Mouse (Mus musculus) liver, postnatal 0 days (tissue): Measurements from ENCODE around the gene Apobec3.

Source experiments
- CTCF ChIP-seq: sonication (generic); IDR thresholded peaks from 2 replicates; pipeline ENCODE4 v1.5.1; 2016; ENCODE audit warnings: antibody characterized with exemption, low read depth
- EP300 ChIP-seq: IDR thresholded peaks from 2 replicates; pipeline ENCODE4 v1.6.1; 2016; ENCODE audit warnings: antibody characterized with exemption, low read depth, mild to moderate bottlenecking

DNA sequence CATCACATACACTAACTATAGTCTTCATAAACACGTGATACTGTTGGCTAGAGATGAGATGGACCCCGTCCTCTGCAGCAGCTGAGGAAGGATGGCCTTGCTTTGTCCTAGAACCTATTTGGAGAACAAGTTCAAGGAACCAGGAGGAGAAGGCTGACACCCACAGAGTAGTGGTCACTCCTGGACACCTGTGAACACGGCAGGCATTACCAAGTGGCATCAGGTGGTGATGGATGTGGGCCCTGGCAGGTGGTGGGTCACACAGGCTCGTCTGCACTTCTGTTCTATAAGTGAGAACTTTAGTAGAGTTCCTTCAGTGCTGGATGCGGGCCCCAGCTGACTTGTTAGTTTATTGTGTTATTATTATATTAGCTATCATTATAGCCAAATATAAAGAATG is 6.6 kb upstream of the Apobec3 start:
- TF ChIP-seq CTCF (no peak), EP300 (no peak)
